Mouse (Mus musculus) hindbrain, embryonic 11.5 days (tissue): ENCODE measurements around the gene Daam1. TPM values are rescaled to one million over a fixed set of nuclear protein-coding genes. Genes with fewer than 3 reads are reported as not detected.

Experiments used
- ATAC-seq: fragments of 200-750 bp; cut with Nextera tagmentation; 2 replicates; pipeline ENCODE4 v1.8.0; 2017; ENCODE audit warnings: mild to moderate bottlenecking, moderate TSS enrichment, moderate library complexity; ENCODE audit not compliant: low FRiP score
- DNase-seq: peaks from one replicate; pipeline ENCODE4 v3.0.0-alpha.2; 2015; ENCODE audit warnings: low spot score
- H3K27ac ChIP-seq: fragments of 300-500 bp; sonication (generic); 2 replicates; pipeline ENCODE4 v1.5.1; 2014; ENCODE audit warnings: mild to moderate bottlenecking, low read depth, low read length
- H3K27me3 ChIP-seq: fragments of 300-500 bp; sonication (generic); 2 replicates; pipeline ENCODE4 v1.6.1; 2014; ENCODE audit warnings: mild to moderate bottlenecking, low read length, moderate library complexity, mixed read lengths; ENCODE audit not compliant: control insufficient read depth, insufficient read depth
- H3K36me3 ChIP-seq: fragments of 300-500 bp; sonication (generic); 2 replicates; pipeline ENCODE4 v1.6.1; 2014; ENCODE audit warnings: mild to moderate bottlenecking, low read length, moderate library complexity, mixed read lengths; ENCODE audit not compliant: control insufficient read depth, insufficient read depth
- H3K4me1 ChIP-seq: fragments of 300-500 bp; sonication (generic); replicated peaks from 2 replicates; pipeline ENCODE4 v1.6.1; 2014; ENCODE audit warnings: low read length, mixed read lengths; ENCODE audit not compliant: control insufficient read depth, insufficient read depth
- H3K4me2 ChIP-seq: fragments of 300-500 bp; sonication (generic); replicated peaks from 2 replicates; pipeline ENCODE4 v1.6.1; 2014; ENCODE audit warnings: mild to moderate bottlenecking, low read depth, low read length
- H3K4me3 ChIP-seq: fragments of 300-500 bp; sonication (generic); 2 replicates; pipeline ENCODE4 v1.5.1; 2014; ENCODE audit warnings: low read depth, low read length
- H3K9ac ChIP-seq: fragments of 300-500 bp; sonication (generic); 2 replicates; pipeline ENCODE4 v1.6.1; 2014; ENCODE audit warnings: low read depth, low read length
- H3K9me3 ChIP-seq: fragments of 300-500 bp; sonication (generic); 2 replicates; pipeline ENCODE4 v1.6.1; 2016; ENCODE audit warnings: low read length; ENCODE audit not compliant: control insufficient read depth
- WGBS: fragments of 180-500 bp; shearing (Covaris S2); extraction: QIAGEN DNeasy Blood & Tissue Kit; methylation state at CpG from one replicate; pipeline ENCODE4 v1.1.7; 2014; 5-methylcytosine and 5-hydroxymethylcytosine counted together
- polyA plus RNA-seq: library from polyadenylated mRNA; unstranded; fragments of >200 nt; fragmentation: Nextera tagmentation; extraction: Ambion mirVana; gene quantifications from 2 replicates; pipeline ENCODE4 v1.2.1, GENCODE M21; 2014

Gene Daam1
- polyA plus RNA-seq, 1 experiment from 2014 or later: 30.9 TPM

DNA sequence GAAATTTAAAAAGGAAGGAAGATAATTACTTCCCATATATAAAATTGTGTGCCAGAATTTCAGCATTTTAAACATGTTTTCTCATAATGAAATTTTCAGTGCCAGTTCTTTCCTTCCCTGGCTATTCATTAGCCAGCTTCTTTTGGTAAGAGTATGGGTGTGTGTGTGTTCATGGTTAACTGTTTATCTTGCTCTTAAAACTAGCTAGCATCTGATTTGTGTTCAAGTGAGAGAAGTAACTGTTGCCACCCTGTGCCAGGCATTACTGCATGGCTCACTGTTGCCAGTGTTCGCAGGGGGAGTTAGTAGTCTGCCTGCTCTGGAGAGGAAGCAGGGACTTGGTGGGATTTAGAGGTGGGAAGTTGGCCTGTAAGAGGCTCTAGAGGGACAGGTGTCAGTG, 81.4 kb downstream of the Daam1 start:
- Histone ChIP-seq H3K36me3 (0 out of 2 replicates have a peak, but pooled peaks cover 3% of the 10 kb centered on the region), H3K27me3 (no peaks in the 10 kb centered on the region), H3K4me2 (no peak overlapping the region), H3K9ac (no peak overlapping the region), H3K27ac (no peak overlapping the region), H3K4me3 (no peak overlapping the region), H3K4me1 (no peaks in the 10 kb centered on the region), H3K9me3 (no peaks in the 10 kb centered on the region)
- ATAC-seq (no peak), DNase-seq (no peak)
- WGBS: 68% methylated on average over 1 of the region's 1 CpGs

DNA sequence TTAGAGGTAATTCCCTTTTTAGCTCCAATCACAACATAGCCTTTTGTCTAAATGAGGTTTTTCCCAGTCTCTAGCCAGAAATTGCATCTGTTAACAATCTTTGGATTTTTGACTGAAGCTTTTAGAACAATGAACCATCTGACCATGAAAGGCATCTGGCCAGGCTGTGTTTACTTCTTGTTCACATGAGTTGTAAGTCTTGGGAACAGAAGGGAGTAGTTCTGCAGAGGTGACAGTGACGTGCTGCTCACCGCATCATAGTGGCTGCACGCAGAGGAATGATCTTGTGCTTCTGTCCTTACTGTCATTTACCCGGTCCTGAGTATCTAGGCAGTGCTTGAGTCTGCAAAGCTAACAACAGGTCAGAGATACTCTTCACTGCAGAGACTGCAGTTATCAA, 88.3 kb downstream of the Daam1 start:
- no peak overlapping the region for H3K4me2 ChIP-seq
- H3K36me3 ChIP-seq: 0 out of 2 replicates have a peak, but pooled peaks cover 3% of the 10 kb centered on the region
- WGBS: 59% methylated on average over 4 of the region's 4 CpGs
- DNase-seq: no peak
- no peak overlapping the region for H3K27ac ChIP-seq
- ATAC-seq: no peak
- H3K9me3 ChIP-seq: no peaks in the 10 kb centered on the region
- no peak overlapping the region for H3K4me3 ChIP-seq
- H3K27me3 ChIP-seq: no peaks in the 10 kb centered on the region
- no peak overlapping the region for H3K9ac ChIP-seq
- peaks cover 5% of the 10 kb centered on the region for H3K4me1 ChIP-seq

DNA sequence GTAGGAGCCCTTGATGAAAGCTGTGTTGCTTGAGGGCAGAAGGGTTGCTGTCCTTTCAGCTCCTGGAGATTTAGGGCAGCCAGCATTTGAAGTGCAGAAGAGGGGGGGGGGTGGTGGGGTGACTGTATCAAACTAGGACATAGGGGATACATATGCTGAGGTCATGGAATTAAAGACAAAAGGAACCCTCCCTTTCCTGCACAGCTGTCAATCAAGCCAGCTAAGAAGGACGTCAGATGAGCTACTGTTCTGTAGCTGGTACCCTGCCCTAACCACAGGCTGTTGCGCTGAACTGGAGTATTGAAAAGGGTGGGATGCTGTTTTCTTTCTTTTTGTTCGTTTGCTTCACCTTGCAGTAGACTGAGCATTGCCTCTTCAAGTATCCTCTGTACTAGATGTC, 89.1 kb downstream of the Daam1 start:
- WGBS: 49% methylated on average over 3 of the region's 3 CpGs
- Histone ChIP-seq H3K27me3 (no peaks in the 10 kb centered on the region), H3K9me3 (no peaks in the 10 kb centered on the region), H3K4me2 (no peak overlapping the region), H3K27ac (no peak overlapping the region), H3K4me3 (no peak overlapping the region), H3K4me1 (peaks cover 5% of the 10 kb centered on the region), H3K36me3 (0 out of 2 replicates have a peak, but pooled peaks cover 3% of the 10 kb centered on the region), H3K9ac (no peak overlapping the region)
- DNase-seq (no peak), ATAC-seq (peak; percentile 55; the same call in 1 of the 2 replicates)

DNA sequence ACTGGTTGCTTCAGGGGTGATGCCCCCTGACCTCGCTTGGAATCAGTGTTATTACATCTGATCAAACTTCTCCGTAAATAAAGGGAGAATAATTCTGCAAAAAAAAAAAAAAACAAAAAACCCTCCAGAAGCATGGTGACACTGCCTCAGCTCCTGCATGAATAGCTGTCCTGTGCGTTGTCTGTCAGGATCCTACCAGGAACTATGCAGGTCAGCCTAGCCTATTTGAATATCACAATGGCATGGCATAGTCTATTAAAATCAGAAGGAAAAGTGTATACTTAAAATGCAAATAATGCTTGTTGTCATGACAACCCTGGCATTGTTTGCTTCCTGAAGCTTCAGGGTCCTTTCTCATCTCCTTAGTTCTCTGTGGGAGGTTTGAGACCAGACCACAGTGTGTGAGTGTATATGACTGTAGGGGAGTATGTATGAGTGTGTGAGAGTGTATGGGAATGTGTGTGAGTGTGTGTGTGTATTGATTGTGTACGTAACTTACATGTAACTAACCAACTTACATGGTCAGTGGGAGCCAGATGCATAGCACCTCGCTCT, 92.0 kb downstream of the Daam1 start:
- ATAC-seq (peak; percentile 78), DNase-seq (peak; percentile 60)
- Histone ChIP-seq H3K27ac (0 out of 2 replicates have a peak overlapping the region, but pooled peaks have one; percentile 2), H3K27me3 (no peaks in the 10 kb centered on the region), H3K4me2 (no peak overlapping the region), H3K4me1 (peaks cover 5% of the 10 kb centered on the region), H3K4me3 (no peak overlapping the region), H3K36me3 (no peaks in the 10 kb centered on the region), H3K9ac (no peak overlapping the region), H3K9me3 (no peaks in the 10 kb centered on the region)
- WGBS: 44% methylated on average over 5 of the region's 5 CpGs

DNA sequence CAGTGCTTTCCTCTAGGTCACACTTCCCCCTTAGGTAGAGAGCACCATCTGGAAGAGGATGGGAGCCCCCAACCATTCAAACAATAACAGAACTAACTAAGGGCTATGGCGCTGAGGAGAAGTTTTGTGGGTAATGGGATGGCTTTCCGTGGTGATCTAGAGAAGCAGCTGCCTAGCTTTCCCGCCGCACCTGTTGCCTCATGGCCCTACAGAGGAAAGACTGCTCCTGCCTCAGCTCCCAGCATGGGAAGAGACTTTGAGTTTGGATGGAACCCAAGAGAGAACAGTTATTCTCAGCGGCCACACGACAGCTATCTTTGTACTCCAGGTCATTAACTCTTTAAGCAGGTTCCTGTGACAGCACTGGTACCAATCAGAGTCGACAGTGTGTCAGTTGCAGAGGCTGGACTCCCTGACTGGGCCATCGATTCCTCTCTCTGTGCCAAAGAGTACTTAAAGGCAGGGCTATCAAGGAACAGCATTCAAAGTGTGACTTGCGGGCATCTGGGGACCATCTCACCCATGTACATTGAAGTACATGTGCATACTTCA, 94.2 kb downstream of the Daam1 start:
- no peaks in the 10 kb centered on the region for H3K9me3 ChIP-seq
- H3K36me3 ChIP-seq: no peaks in the 10 kb centered on the region
- no peak overlapping the region for H3K27ac ChIP-seq
- WGBS: 93% methylated on average over 9 of the region's 9 CpGs
- DNase-seq: no peak
- H3K4me3 ChIP-seq: no peak overlapping the region
- no peak for ATAC-seq
- no peak overlapping the region for H3K9ac ChIP-seq
- no peak overlapping the region for H3K4me2 ChIP-seq
- peaks cover 5% of the 10 kb centered on the region for H3K4me1 ChIP-seq
- H3K27me3 ChIP-seq: no peaks in the 10 kb centered on the region

DNA sequence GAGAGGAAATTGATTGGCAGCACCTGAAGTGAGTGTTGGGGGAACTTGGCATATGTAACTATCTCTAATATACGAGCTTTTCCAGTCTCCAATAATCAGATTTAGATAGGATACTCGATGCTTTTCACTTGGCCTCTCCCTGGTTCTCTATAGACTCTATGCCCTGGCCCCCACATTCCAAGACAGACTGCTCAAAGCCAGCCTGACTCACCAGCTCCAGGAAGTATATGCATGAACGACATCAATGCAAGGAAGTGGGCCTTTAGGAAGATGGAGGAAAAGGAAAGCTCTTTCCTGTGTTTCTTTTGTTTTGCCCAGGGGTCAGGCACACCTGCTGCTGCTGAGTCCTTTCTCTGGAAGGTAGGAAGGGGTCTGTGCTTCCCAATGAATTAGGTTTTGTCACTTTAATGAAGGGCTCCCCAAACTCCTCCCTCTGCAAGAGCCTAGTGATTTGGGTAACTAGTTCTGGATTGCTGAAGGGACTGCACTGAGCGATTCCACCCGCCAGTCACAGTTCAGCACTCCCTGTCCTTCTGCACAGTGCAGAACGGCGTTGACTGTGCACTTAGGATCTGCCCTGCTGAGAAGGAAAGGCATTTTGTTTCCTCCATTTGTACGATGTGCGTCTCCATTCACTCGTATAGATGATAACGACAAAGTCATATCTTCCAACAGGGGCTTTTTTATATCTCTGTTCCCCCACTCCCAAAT, 95.3 kb downstream of the Daam1 start:
- Histone ChIP-seq H3K27ac (no peak overlapping the region), H3K4me2 (no peak overlapping the region), H3K36me3 (no peaks in the 10 kb centered on the region), H3K9ac (no peak overlapping the region), H3K27me3 (no peaks in the 10 kb centered on the region), H3K4me3 (no peak overlapping the region), H3K9me3 (no peaks in the 10 kb centered on the region), H3K4me1 (peaks cover 5% of the 10 kb centered on the region)
- WGBS: 79% methylated on average over 11 of the region's 11 CpGs
- DNase-seq (no peak), ATAC-seq (no peak)

DNA sequence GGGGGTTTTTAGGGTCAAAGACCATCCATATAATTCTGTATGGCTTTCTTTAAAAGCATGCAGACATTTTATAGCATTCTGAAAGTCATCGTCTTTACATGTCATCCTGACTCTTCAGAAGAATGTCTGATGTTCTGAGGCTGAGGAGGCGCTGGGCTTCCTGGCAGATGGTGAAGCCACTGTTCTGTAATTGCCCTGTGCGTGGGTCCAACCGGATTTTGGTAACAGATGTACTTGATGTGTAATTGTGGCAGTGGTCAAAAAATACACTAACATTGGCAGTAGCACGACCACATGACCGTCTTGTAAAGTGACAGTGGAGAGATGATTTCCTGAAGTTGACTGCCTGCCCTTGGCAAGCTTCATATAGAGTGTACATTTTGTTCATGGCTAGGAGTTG, 97.2 kb downstream of the Daam1 start:
- no peak for ATAC-seq
- Histone ChIP-seq H3K4me3 (no peak overlapping the region), H3K9ac (no peak overlapping the region), H3K9me3 (no peaks in the 10 kb centered on the region), H3K4me2 (no peak overlapping the region), H3K27me3 (no peaks in the 10 kb centered on the region), H3K4me1 (no peaks in the 10 kb centered on the region; the same call in 1 of the 2 replicates), H3K27ac (no peak overlapping the region), H3K36me3 (no peaks in the 10 kb centered on the region)
- no peak for DNase-seq
- 94% methylated on average over 6 of the region's 6 CpGs for WGBS

DNA sequence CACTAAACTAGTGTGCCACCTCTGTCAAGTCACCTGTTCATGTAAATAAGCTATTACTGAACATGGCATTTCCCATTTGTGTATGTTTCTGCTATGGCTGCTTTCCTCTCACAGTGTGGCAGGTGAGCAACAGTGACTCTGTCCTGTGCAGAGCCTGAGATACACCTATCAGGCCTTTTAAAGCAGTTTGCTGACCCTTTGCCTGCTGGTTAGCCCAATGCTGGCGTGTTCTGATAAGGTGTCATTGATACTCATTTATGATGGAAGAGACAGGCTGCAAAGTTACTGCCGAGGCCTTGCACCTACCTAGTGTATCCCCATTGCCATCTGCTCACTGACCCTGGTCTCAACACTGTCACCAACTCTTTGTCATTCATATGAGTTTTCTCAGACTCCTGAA, 99.0 kb downstream of the Daam1 start:
- ATAC-seq (no peak), DNase-seq (no peak)
- H3K9ac ChIP-seq: no peak overlapping the region
- 52% methylated on average over 2 of the region's 2 CpGs for WGBS
- H3K4me1 ChIP-seq: no peaks in the 10 kb centered on the region
- no peak overlapping the region for H3K4me3 ChIP-seq
- no peak overlapping the region for H3K4me2 ChIP-seq
- no peak overlapping the region for H3K27ac ChIP-seq
- H3K9me3 ChIP-seq: no peaks in the 10 kb centered on the region
- no peaks in the 10 kb centered on the region for H3K27me3 ChIP-seq
- H3K36me3 ChIP-seq: no peaks in the 10 kb centered on the region
